Mouse (Mus musculus) liver, embryonic 14.5 days (tissue): Measurements from ENCODE around the gene Gm20498. TPM values are rescaled to one million over a fixed set of nuclear protein-coding genes. Genes with fewer than 3 reads are reported as not detected.
"Not testable (repeated sequence)": the region's sequence is repeated elsewhere in the genome, so short reads cannot be mapped to it uniquely, and the experiment has no call there.

ENCODE experiments used
- ATAC-seq: fragments of 200-750 bp; cut with Nextera tagmentation; 2 replicates; pipeline ENCODE4 v1.8.0; 2017; ENCODE audit warnings: moderate number of reproducible peaks, mild to moderate bottlenecking, moderate library complexity; ENCODE audit not compliant: insufficient read depth
- DNase-seq, 3 experiments: peaks; one replicate each; pipeline ENCODE4 v3.0.0-alpha.2; 2012 to 2013; ENCODE audit warnings: low read depth in 3 of 3, low spot score in 3 of 3
- H3K27ac ChIP-seq: fragments of 300-500 bp; sonication (generic); 2 replicates; pipeline ENCODE4 v1.5.1; 2014; ENCODE audit warnings: moderate library complexity, mild to moderate bottlenecking, control low read depth, inconsistent platforms
- H3K27me3 ChIP-seq: fragments of 300-500 bp; sonication (generic); 2 replicates; pipeline ENCODE4 v1.6.1; 2014; ENCODE audit warnings: mild to moderate bottlenecking, low read length, moderate library complexity; ENCODE audit not compliant: control insufficient read depth, insufficient read depth
- H3K36me3 ChIP-seq: fragments of 300-500 bp; sonication (generic); replicated peaks from 2 replicates; pipeline ENCODE4 v1.6.1; 2014; ENCODE audit warnings: low read depth; ENCODE audit not compliant: control insufficient read depth, insufficient read depth
- H3K4me1 ChIP-seq, 2 experiments: fragments of 200-500 bp in 1 of 2; fragments of 300-500 bp in 1 of 2; sonication (generic) in 1 of 2; replicated peaks; 2 replicates each; pipeline ENCODE4 v1.6.1; 2012 to 2014; ENCODE audit warnings: antibody characterized with exemption in 1 of 2, inconsistent platforms in 1 of 2, low read length in 1 of 2; ENCODE audit not compliant: control insufficient read depth in 2 of 2, insufficient read depth in 2 of 2
- H3K4me2 ChIP-seq: fragments of 300-500 bp; sonication (generic); 2 replicates; pipeline ENCODE4 v1.6.1; 2014; ENCODE audit warnings: low read depth, mild to moderate bottlenecking, control low read depth, moderate library complexity
- H3K4me3 ChIP-seq, 2 experiments: fragments of 200-500 bp in 1 of 2; fragments of 300-500 bp in 1 of 2; sonication (generic) in 1 of 2; 2 replicates each; pipeline ENCODE4 v1.5.1; 2012 to 2014; ENCODE audit warnings: low read depth in 2 of 2, low read length in 2 of 2, mild to moderate bottlenecking in 2 of 2, control low read depth in 1 of 2, inconsistent platforms in 1 of 2, moderate library complexity in 1 of 2; ENCODE audit not compliant: insufficient read depth in 1 of 2
- H3K9ac ChIP-seq: fragments of 300-500 bp; sonication (generic); replicated peaks from 2 replicates; pipeline ENCODE4 v1.6.1; 2014; ENCODE audit warnings: mild to moderate bottlenecking, control low read depth, moderate library complexity
- H3K9me3 ChIP-seq: fragments of 300-500 bp; sonication (generic); 2 replicates; pipeline ENCODE4 v1.6.1; 2016; ENCODE audit warnings: low read length, mixed read lengths; ENCODE audit not compliant: control insufficient read depth
- CTCF ChIP-seq: IDR thresholded peaks from 2 replicates; pipeline ENCODE4 v1.5.1; 2016; ENCODE audit warnings: antibody characterized with exemption, low read depth, control low read depth
- EP300 ChIP-seq: IDR thresholded peaks from 2 replicates; pipeline ENCODE4 v1.6.1; 2016; ENCODE audit warnings: antibody characterized with exemption, low read depth
- WGBS: fragments of 180-500 bp; shearing (Covaris S2); extraction: QIAGEN DNeasy Blood & Tissue Kit; methylation state at CpG from one replicate; pipeline ENCODE4 v1.1.7; 2014; ENCODE audit not compliant: insufficient replicate concordance; 5-methylcytosine and 5-hydroxymethylcytosine counted together
- polyA plus RNA-seq, 2 experiments: library from polyadenylated mRNA; depleted of rRNA in 1 of 2; stranded (reverse) in 1 of 2; unstranded in 1 of 2; fragments of >200 nt; fragmentation: Nextera tagmentation in 1 of 2; extraction: Ambion mirVana in 1 of 2; gene quantifications; 2 replicates each; pipeline versions ENCODE4 v1.2.1 to v1.2.3; 2012 to 2014

Gene Gm20498
- polyA plus RNA-seq, 2 experiments, result 4.8 to 13.0 TPM

GRCm38 (mm10) chr12:81485311-81485710, 47.4 kb downstream of the Gm20498 start:
- Histone ChIP-seq H3K9me3 (no peaks in the 10 kb centered on the region), H3K27ac (peak overlapping the region; percentile 92; the same call in 1 of the 2 replicates), H3K4me3 (peak overlapping the region; percentile 79 to 84), H3K4me2 (peak overlapping the region; percentile 76), H3K36me3 (no peaks in the 10 kb centered on the region; the same call in 1 of the 2 replicates), H3K4me1 (peaks cover 2 to 6% of the 10 kb centered on the region in 2 experiments), H3K9ac (peak overlapping the region; percentile 75; the same call in 1 of the 2 replicates), H3K27me3 (no peaks in the 10 kb centered on the region)
- TF ChIP-seq CTCF, result no peak
- no peak for TF ChIP-seq EP300
- ATAC-seq (no peak), DNase-seq (no peak)
- WGBS, result 49% methylated on average over 6 of the region's 6 CpGs

- H3K27me3 ChIP-seq, result no peaks in the 10 kb centered on the region
Measured at GRCm38 (mm10) chr12:81484727-81485191, 47.9 kb downstream of the Gm20498 start, which contains the start of gene Cox16. Gene Cox16 (minus strand): TSS chr12:81485127.

DNA sequence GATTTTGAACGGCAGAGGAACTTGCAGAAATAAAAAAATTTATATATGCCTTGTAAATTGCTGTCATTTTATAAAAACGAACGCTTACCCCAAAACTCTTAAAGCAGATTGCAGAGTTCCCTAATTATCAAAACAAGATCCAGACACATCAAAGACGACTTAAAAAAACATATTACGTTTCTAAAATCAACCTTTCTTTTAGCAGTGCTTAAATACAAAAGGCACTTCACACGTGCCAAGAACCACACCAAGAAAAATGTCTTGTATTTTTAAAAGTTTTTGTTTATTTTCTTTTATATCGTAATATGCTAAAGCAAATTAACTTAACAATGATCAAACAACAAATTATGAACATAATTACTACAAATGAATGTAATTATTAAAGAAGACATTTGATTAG, 48.5 kb downstream of the Gm20498 start:
- Histone ChIP-seq H3K4me1 (peaks cover 2 to 6% of the 10 kb centered on the region in 2 experiments), H3K4me3 (peak overlapping the region; percentile 79 to 84), H3K4me2 (peak overlapping the region; percentile 76), H3K27me3 (no peaks in the 10 kb centered on the region), H3K27ac (peak overlapping the region; percentile 92), H3K36me3 (no peaks in the 10 kb centered on the region; the same call in 1 of the 2 replicates), H3K9me3 (no peaks in the 10 kb centered on the region), H3K9ac (peak overlapping the region; percentile 75)
- WGBS, result 4% methylated on average over 7 of the region's 7 CpGs
- DNase-seq (no peak), ATAC-seq (no peak)
- TF ChIP-seq CTCF, result no peak
- TF ChIP-seq EP300, result no peak

More at GRCm38 (mm10) chr12:81484727-81485191, 47.9 kb downstream of the Gm20498 start, which contains the start of gene Cox16:
- Histone ChIP-seq H3K9me3 (no peaks in the 10 kb centered on the region), H3K4me2 (peak within 1 kb of the TSS; percentile 76), H3K36me3 (no peaks in the 10 kb centered on the region; the same call in 1 of the 2 replicates), H3K4me1 (peaks cover 2 to 6% of the 10 kb centered on the region in 2 experiments), H3K27ac (peak within 1 kb of the TSS; percentile 92), H3K9ac (peak within 1 kb of the TSS; percentile 75), H3K4me3 (peak within 1 kb of the TSS; percentile 79 to 84)
- ATAC-seq (peak; percentile 93), DNase-seq (peak; percentile 69 to 76 (median 72))
- WGBS, result under 1% methylated on average over 31 of the region's 31 CpGs
- no peak for TF ChIP-seq CTCF
- no peak for TF ChIP-seq EP300

DNA sequence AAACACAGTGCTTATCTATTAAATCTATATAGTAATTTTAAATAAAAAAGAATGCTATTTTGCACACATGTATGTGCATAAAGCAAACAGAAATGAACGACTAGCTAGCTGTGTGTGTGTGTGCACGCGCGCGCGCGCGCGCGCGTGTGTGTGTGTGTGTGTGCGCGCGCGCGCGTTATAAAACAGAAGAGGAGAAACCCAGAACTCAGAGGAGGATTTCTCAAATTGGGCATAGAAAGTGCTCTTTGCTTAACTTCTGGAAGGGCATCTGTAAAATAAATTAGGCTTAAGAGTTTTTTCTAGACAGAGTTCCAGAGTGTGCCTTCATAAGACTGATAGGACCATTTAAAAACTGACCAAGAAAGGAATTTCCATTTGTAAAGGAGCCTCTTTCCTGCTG, 49.0 kb downstream of the Gm20498 start:
- no peak overlapping the region for H3K27ac ChIP-seq
- peak overlapping the region; percentile 24 to 79 for H3K4me3 ChIP-seq
- H3K4me1 ChIP-seq, result peaks cover 2 to 6% of the 10 kb centered on the region in 2 experiments
- peak overlapping the region; percentile 76 for H3K4me2 ChIP-seq
- 26% methylated on average over 17 of the region's 17 CpGs for WGBS
- no peaks in the 10 kb centered on the region for H3K9me3 ChIP-seq
- peak overlapping the region; percentile 33 for H3K9ac ChIP-seq
- peak; percentile 29 to 45 (median 36) for DNase-seq
- TF ChIP-seq EP300, result no peak
- TF ChIP-seq CTCF, result no peak
- no peaks in the 10 kb centered on the region; the same call in 1 of the 2 replicates for H3K36me3 ChIP-seq
- H3K27me3 ChIP-seq, result no peaks in the 10 kb centered on the region
- ATAC-seq, result no peak

GRCm38 (mm10) chr12:81459051-81459450, 73.7 kb downstream of the Gm20498 start:
- DNase-seq, H3K27ac ChIP-seq, H3K4me3 ChIP-seq, H3K9ac ChIP-seq, H3K36me3 ChIP-seq, H3K4me1 ChIP-seq, H3K27me3 ChIP-seq, H3K9me3 ChIP-seq, ATAC-seq, H3K4me2 ChIP-seq: not testable (repeated sequence)
- 72% methylated on average over 7 of the region's 7 CpGs for WGBS

DNA sequence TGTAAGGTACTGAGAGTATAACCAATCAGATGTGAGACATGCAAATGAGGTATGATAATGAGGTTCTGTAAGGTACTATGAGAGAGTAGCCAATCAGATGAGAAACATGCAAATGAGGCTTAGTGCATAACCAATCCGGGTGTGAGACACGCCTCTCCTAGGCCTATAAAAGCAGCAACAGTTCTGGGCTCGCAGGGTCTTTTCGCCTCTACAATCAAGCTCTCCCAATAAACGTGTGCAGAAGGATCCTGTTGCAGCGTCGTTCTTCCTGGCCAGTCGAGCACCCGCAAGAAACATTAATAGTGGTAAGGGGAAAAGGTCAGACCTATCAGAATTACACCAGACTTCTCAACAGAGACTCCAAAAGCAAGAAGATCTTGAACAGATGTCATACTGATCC, 93.7 kb downstream of the Gm20498 start:
- WGBS, result 85% methylated on average over 9 of the region's 9 CpGs
- H3K4me1 ChIP-seq, result not testable (repeated sequence)

GRCm38 (mm10) chr12:81434778-81435177, 97.9 kb downstream of the Gm20498 start:
- not testable (repeated sequence) for H3K4me1 ChIP-seq, ATAC-seq, H3K9ac ChIP-seq, DNase-seq, H3K9me3 ChIP-seq, H3K36me3 ChIP-seq, H3K27ac ChIP-seq, H3K4me2 ChIP-seq, H3K4me3 ChIP-seq, H3K27me3 ChIP-seq
- WGBS, result 82% methylated on average over 2 of the region's 2 CpGs

More for the DNA sequence above, 93.7 kb downstream of the Gm20498 start:
- H3K27ac ChIP-seq, DNase-seq, H3K4me2 ChIP-seq, ATAC-seq, H3K4me3 ChIP-seq, H3K36me3 ChIP-seq, H3K9ac ChIP-seq, H3K9me3 ChIP-seq, H3K27me3 ChIP-seq: not testable (repeated sequence)
